Mouse (Mus musculus) G1E-ER4 (cell line): ENCODE results near the gene Depdc5. TPM values are rescaled to one million over a fixed set of nuclear protein-coding genes. Genes with fewer than 3 reads are reported as not detected.

Source experiments
- GATA1 ChIP-seq: IDR thresholded peaks from one replicate; pipeline ENCODE4 v1.8.0; 2012; ENCODE audit warnings: low read length, inconsistent platforms
- polyA plus RNA-seq: library from polyadenylated mRNA; stranded (reverse); fragments of >175 nt; gene quantifications from 2 replicates; pipeline ENCODE4 v1.2.3, GENCODE M21; 2012

Gene Depdc5
- polyA plus RNA-seq, 1 experiment = 1.9 TPM

- TF ChIP-seq GATA1 = no peak
These were observed 170.6 kb downstream of the Depdc5 start for GRCm38 (mm10) chr5:33034100-33034499.

DNA sequence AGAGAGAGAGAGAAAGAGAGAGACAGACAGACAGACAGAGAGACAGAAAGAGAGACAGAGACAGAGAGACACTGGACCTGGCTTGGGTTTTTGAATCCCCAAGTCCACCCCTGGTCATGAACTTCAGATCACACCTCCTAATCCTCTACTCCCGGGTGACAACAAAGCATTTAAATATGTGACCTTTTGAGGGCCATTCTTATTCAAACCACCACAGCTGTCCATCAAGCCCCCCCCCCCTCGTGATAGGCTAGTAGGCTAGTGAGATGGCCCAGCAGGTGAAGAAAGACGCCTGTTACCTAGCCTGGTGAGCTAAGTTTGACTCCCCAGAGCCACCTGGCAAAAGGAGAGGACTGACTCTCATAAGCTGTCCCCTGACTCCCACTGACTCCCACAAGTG lies 171.4 kb downstream of the Depdc5 start:
- no peak for TF ChIP-seq GATA1

GRCm38 (mm10) chr5:33038656-33039509 lies 175.4 kb downstream of the Depdc5 start:
- no peak for TF ChIP-seq GATA1

DNA sequence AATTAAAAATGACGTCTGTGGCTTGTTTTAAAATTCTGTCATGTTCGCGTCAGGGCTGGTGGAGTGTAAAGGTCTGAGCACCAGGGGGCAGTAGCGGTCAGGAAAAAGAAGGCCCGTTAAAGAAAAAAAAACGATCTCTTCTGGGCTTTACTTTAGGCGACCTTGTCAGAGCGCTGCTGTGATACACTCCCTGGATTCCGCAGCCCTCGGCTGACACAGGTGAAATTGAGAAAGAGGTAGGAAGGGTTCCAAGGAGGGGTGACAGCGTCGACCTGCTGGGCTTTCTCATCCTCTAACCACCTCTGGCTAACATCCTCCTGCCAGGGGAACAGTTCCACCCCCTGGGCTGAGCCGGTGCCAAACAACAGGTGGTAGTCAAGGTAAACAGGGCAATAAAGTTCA lies 176.0 kb downstream of the Depdc5 start:
- no peak for TF ChIP-seq GATA1

DNA sequence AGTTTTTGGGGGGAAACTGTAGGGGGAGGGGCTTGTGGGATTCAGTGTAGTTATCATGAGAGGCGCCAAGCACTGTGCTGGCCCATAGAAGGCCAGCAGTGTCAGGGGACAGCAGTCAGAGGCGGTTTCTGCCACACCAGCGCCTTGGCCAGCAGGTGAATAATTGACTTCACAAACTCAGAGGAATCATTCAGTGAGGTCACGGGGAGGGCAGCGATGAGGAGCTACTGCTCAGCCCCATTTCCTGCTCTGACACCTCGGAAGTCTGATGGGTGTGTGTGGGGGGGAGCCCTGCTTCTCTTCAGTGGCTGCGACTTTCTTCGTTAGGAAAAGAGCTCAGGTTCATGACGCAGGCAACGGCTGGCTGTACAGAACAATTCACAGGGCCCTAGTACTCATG lies 179.9 kb downstream of the Depdc5 start:
- no peak for TF ChIP-seq GATA1

Other genes starting within 250 kb of the Depdc5 start
- 12.5 and 16.4 TPM in 2 replicates for gene Pisd, start 78.1 kb upstream of the Depdc5 start, polyA plus RNA-seq
- 0.25 and 13.5 TPM in 2 replicates for gene Gm20671, start 36.6 kb upstream of the Depdc5 start, polyA plus RNA-seq
- 49.2 and 69.7 TPM in 2 replicates for gene Prr14l, start 9.4 kb upstream of the Depdc5 start, polyA plus RNA-seq
- 72.0 and 109 TPM in 2 replicates for gene Ywhah, start 155.1 kb downstream of the Depdc5 start, polyA plus RNA-seq
- not detected in 2 replicates for gene Slc5a1, start 240.5 kb downstream of the Depdc5 start, polyA plus RNA-seq